Mouse (Mus musculus): Measurements from ENCODE around the gene Gstm1. TPM values are rescaled to one million over a fixed set of nuclear protein-coding genes. Genes with fewer than 3 reads are reported as not detected.

Gene Gstm1
- polyA plus RNA-seq, 1 experiment from 2014 or later, result 73.6 TPM

GRCm38 (mm10) chr3:107966631-107967030 lies 51.1 kb downstream of the Gstm1 start:
- ATAC-seq (ENCODE audit: low FRiP score, low TSS enrichment), result no peak
- WGBS, result 94% methylated on average over 5 of the region's 5 CpGs
- H3K9me3 ChIP-seq (ENCODE audit: control insufficient read depth, low read length), result no peaks in the 10 kb centered on the region
- H3K4me3 ChIP-seq (ENCODE audit: low read length), result no peak overlapping the region
- H3K36me3 ChIP-seq (ENCODE audit: control insufficient read depth, insufficient read depth, low read length), result no peaks in the 10 kb centered on the region
- H3K4me2 ChIP-seq (replicated peaks; ENCODE audit: low read depth, low read length), result no peak overlapping the region
- H3K9ac ChIP-seq (ENCODE audit: low read depth, low read length), result no peak overlapping the region
- no peak overlapping the region for H3K27ac ChIP-seq (ENCODE audit: low read depth, low read length)
- H3K4me1 ChIP-seq (ENCODE audit: control insufficient read depth, insufficient read depth, low read length), result no peaks in the 10 kb centered on the region
- H3K27me3 ChIP-seq (ENCODE audit: control insufficient read depth, insufficient read depth, low read length), result no peaks in the 10 kb centered on the region

DNA sequence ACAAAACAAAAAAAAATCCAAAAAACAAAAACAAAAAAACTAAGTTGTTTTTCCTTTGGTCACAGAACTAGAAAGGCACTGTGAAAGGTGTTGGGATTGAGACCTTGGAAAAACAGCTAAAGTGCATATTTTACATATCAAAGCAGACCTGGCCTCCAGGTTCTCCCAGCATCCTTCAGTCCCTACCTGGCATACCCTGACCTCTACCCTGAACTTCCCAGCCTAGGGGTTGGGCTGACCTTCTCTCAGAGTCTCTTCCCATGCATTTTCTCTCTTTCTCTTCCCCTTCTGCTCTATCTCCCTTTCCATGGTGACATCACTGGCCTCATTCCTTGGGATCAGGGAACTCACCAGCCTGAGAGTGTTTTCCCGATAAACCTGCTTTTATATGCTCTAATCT lies 52.2 kb downstream of the Gstm1 start:
- H3K4me2 ChIP-seq (replicated peaks; ENCODE audit: low read depth, low read length), result no peak overlapping the region
- 85% methylated on average over 1 of the region's 1 CpGs for WGBS
- no peak for ATAC-seq (ENCODE audit: low FRiP score, low TSS enrichment)
- no peaks in the 10 kb centered on the region for H3K9me3 ChIP-seq (ENCODE audit: control insufficient read depth, low read length)
- H3K27ac ChIP-seq (ENCODE audit: low read depth, low read length), result no peak overlapping the region
- H3K4me3 ChIP-seq (ENCODE audit: low read length), result no peak overlapping the region
- H3K4me1 ChIP-seq (ENCODE audit: control insufficient read depth, insufficient read depth, low read length), result no peaks in the 10 kb centered on the region
- no peaks in the 10 kb centered on the region for H3K27me3 ChIP-seq (ENCODE audit: control insufficient read depth, insufficient read depth, low read length)
- H3K9ac ChIP-seq (ENCODE audit: low read depth, low read length), result no peak overlapping the region
- no peaks in the 10 kb centered on the region for H3K36me3 ChIP-seq (ENCODE audit: control insufficient read depth, insufficient read depth, low read length)

- no peaks in the 10 kb centered on the region for H3K27me3 ChIP-seq (ENCODE audit: control insufficient read depth, insufficient read depth, low read length)
- H3K36me3 ChIP-seq (ENCODE audit: control insufficient read depth, insufficient read depth, low read length), result no peaks in the 10 kb centered on the region
- no peaks in the 10 kb centered on the region for H3K4me1 ChIP-seq (ENCODE audit: control insufficient read depth, insufficient read depth, low read length)
- H3K27ac ChIP-seq (ENCODE audit: low read depth, low read length), result no peak overlapping the region
- H3K4me2 ChIP-seq (replicated peaks; ENCODE audit: low read depth, low read length), result no peak overlapping the region
- no peak for ATAC-seq (ENCODE audit: low FRiP score, low TSS enrichment)
- H3K9me3 ChIP-seq (ENCODE audit: control insufficient read depth, low read length), result no peaks in the 10 kb centered on the region
- 63% methylated on average over 5 of the region's 5 CpGs for WGBS
- H3K4me3 ChIP-seq (ENCODE audit: low read length), result no peak overlapping the region
- H3K9ac ChIP-seq (ENCODE audit: low read depth, low read length), result no peak overlapping the region
Observed at GRCm38 (mm10) chr3:107964656-107965308, 53.0 kb downstream of the Gstm1 start.

DNA sequence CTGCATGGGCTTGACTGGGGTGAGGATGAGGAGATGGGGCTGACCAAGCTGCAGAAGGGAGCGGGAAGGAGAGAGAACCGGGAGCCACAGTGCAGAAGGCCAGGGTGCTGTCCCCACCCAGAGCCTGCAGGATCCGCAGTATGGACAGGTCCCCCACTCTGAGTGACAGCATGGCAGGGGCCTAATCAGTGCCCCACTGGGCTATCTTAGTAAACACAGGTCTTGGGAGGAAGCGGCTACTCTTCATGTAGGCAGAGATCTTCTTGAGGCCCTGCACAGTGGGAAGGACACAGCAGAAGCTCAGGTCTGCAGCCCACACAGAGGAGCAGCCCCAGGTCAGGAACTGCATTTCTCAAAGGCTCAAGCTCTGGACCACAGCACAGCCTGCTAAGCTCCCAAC lies 53.7 kb downstream of the Gstm1 start:
- Histone ChIP-seq H3K9me3 (ENCODE audit: control insufficient read depth, low read length) (no peaks in the 10 kb centered on the region), H3K4me2 (replicated peaks; ENCODE audit: low read depth, low read length) (no peak overlapping the region), H3K36me3 (ENCODE audit: control insufficient read depth, insufficient read depth, low read length) (no peaks in the 10 kb centered on the region), H3K27ac (ENCODE audit: low read depth, low read length) (no peak overlapping the region), H3K27me3 (ENCODE audit: control insufficient read depth, insufficient read depth, low read length) (no peaks in the 10 kb centered on the region), H3K9ac (ENCODE audit: low read depth, low read length) (no peak overlapping the region), H3K4me3 (ENCODE audit: low read length) (no peak overlapping the region), H3K4me1 (ENCODE audit: control insufficient read depth, insufficient read depth, low read length) (no peaks in the 10 kb centered on the region)
- no peak for ATAC-seq (ENCODE audit: low FRiP score, low TSS enrichment)
- WGBS, result 89% methylated on average over 4 of the region's 4 CpGs

Other genes with a start within 250 kb of the Gstm1 start
- not detected in 2 replicates for gene Eps8l3, start 140.7 kb downstream of the Gstm1 start, polyA plus RNA-seq (2014; fragmentation: Nextera tagmentation; extraction: Ambion mirVana)
- gene Gstm5, start 122.2 kb downstream of the Gstm1 start, polyA plus RNA-seq (2014; fragmentation: Nextera tagmentation; extraction: Ambion mirVana), result 174 and 223 TPM in 2 replicates
- gene Gstm7, start 86.2 kb downstream of the Gstm1 start, polyA plus RNA-seq (2014; fragmentation: Nextera tagmentation; extraction: Ambion mirVana), result 18.6 and 22.6 TPM in 2 replicates
- gene Gstm6, start 74.2 kb downstream of the Gstm1 start, polyA plus RNA-seq (2014; fragmentation: Nextera tagmentation; extraction: Ambion mirVana), result 4.4 and 5.7 TPM in 2 replicates
- 0.16 TPM in 1 of 2 replicates, not detected in the other for gene Gstm3, start 48.7 kb downstream of the Gstm1 start, polyA plus RNA-seq (2014; fragmentation: Nextera tagmentation; extraction: Ambion mirVana)
- 76.2 and 79.8 TPM in 2 replicates for gene Gstm2, start 31.5 kb downstream of the Gstm1 start, polyA plus RNA-seq (2014; fragmentation: Nextera tagmentation; extraction: Ambion mirVana)
- 17.2 and 18.4 TPM in 2 replicates for gene Gstm4, start 26.9 kb upstream of the Gstm1 start, polyA plus RNA-seq (2014; fragmentation: Nextera tagmentation; extraction: Ambion mirVana)
- 36.8 and 43.4 TPM in 2 replicates for gene Ampd2, start 68.7 kb upstream of the Gstm1 start, polyA plus RNA-seq (2014; fragmentation: Nextera tagmentation; extraction: Ambion mirVana)
- 1.5 and 2.1 TPM in 2 replicates for gene Gnat2, start 74.8 kb upstream of the Gstm1 start, polyA plus RNA-seq (2014; fragmentation: Nextera tagmentation; extraction: Ambion mirVana)
- 115 and 181 TPM in 2 replicates for gene Gnai3, start 128.2 kb upstream of the Gstm1 start, polyA plus RNA-seq (2014; fragmentation: Nextera tagmentation; extraction: Ambion mirVana)
- gene Gpr61, start 136.9 kb upstream of the Gstm1 start, polyA plus RNA-seq (2014; fragmentation: Nextera tagmentation; extraction: Ambion mirVana), result 0.09 and 0.18 TPM in 2 replicates
- 3.0 and 3.7 TPM in 2 replicates for gene Amigo1, start 168.4 kb upstream of the Gstm1 start, polyA plus RNA-seq (2014; fragmentation: Nextera tagmentation; extraction: Ambion mirVana)
- gene Cyb561d1, start 183.2 kb upstream of the Gstm1 start, polyA plus RNA-seq (2014; fragmentation: Nextera tagmentation; extraction: Ambion mirVana), result 1.4 and 2.2 TPM in 2 replicates
- 16.9 and 21.9 TPM in 2 replicates for gene Atxn7l2, start 193.0 kb upstream of the Gstm1 start, polyA plus RNA-seq (2014; fragmentation: Nextera tagmentation; extraction: Ambion mirVana)
- gene Sypl2, start 208.7 kb upstream of the Gstm1 start, polyA plus RNA-seq (2014; fragmentation: Nextera tagmentation; extraction: Ambion mirVana), result 2.9 and 4.7 TPM in 2 replicates
- gene Psma5, start 239.0 kb upstream of the Gstm1 start, polyA plus RNA-seq (2014; fragmentation: Nextera tagmentation; extraction: Ambion mirVana), result 327 and 365 TPM in 2 replicates